Comparison of ENCODE assay signal across 17 mouse cellular contexts in genomic region chr2:118642431-118642830, GRCm38 (mm10). TPM values are rescaled to one million over a fixed set of nuclear protein-coding genes. Genes with fewer than 3 reads are reported as not detected.
A peak's percentile ranks its signal among the peaks of the same experiment; 100 is the strongest.
DNase-seq lines count a peak whose midpoint lies in the region; ATAC-seq and TF ChIP-seq lines count a peak whose summit lies in the region.
"Had no signal": no experiment of that assay in that cellular context is flagged by ENCODE, and none has a peak within 500 bp of the region (broad histone marks: within the 10 kb centered on the region; RNA-seq: fewer than 3 reads in every experiment).

No protein-coding gene starts in this region.

- H3K9ac ChIP-seq in kidney, embryonic 14.5 days (ENCODE audit: low read depth, low read length): no peak overlapping the region
- H3K9ac ChIP-seq in forebrain, embryonic 14.5 days (ENCODE audit: low read length): no peak overlapping the region
- H3K9ac ChIP-seq: kidney, embryonic 15.5 days; liver, embryonic 12.5 days; neural tube, embryonic 13.5 days had no signal

- H3K9me3 ChIP-seq in kidney, embryonic 14.5 days (ENCODE audit: control insufficient read depth, low read length): peaks cover 4% of the 10 kb centered on the region; the same call in 1 of the 2 replicates
- 0 out of 2 replicates have a peak, but pooled peaks cover 2% of the 10 kb centered on the region for H3K9me3 ChIP-seq in forebrain, embryonic 14.5 days (replicated peaks; ENCODE audit: control insufficient read depth, low read length)
- H3K9me3 ChIP-seq in forebrain, embryonic 10.5 days: peaks cover 6% of the 10 kb centered on the region; the same call in 1 of the 2 replicates
- H3K9me3 ChIP-seq: kidney, embryonic 15.5 days; liver, embryonic 12.5 days; neural tube, embryonic 13.5 days had no signal

- H3K4me2 ChIP-seq in kidney, embryonic 14.5 days (replicated peaks; ENCODE audit: low read depth, low read length): no peak overlapping the region
- no peak overlapping the region for H3K4me2 ChIP-seq in forebrain, embryonic 14.5 days (ENCODE audit: low read length)
- H3K4me2 ChIP-seq: kidney, embryonic 15.5 days; liver, embryonic 12.5 days; neural tube, embryonic 13.5 days had no signal

- DNase-seq in spleen, adult 2 months (ENCODE audit: low read depth in 1 of 2, low spot score in 2 of 2): peak; percentile 63 to 64
- no peak for DNase-seq in spleen, postnatal 14 days (ENCODE audit: low spot score in 2 of 2)
- peak; percentile 74 for DNase-seq in splenic B cell, adult 2 months (ENCODE audit: low read depth, low spot score)
- DNase-seq in forebrain, embryonic 14.5 days (ENCODE audit: low spot score): no peak
- DNase-seq in forebrain, embryonic 10.5 days (ENCODE audit: extremely low spot score, low spot score): no peak
- DNase-seq: adrenal gland, postnatal 25 days; cerebellum, postnatal 10 days; heart, postnatal 10 days had no signal

- no peak overlapping the region for H3K4me3 ChIP-seq in spleen, adult 2 months (ENCODE audit: extremely low read depth, insufficient read depth, insufficient read length)
- H3K4me3 ChIP-seq in kidney, embryonic 14.5 days (ENCODE audit: low read length): no peak overlapping the region
- no peak overlapping the region for H3K4me3 ChIP-seq in forebrain, embryonic 14.5 days (ENCODE audit: low read depth, low read length)
- H3K4me3 ChIP-seq in forebrain, embryonic 10.5 days: no peak overlapping the region
- H3K4me3 ChIP-seq: heart, adult 2 months; kidney, embryonic 15.5 days; liver, embryonic 12.5 days; neural tube, embryonic 13.5 days had no signal

- no peak for TF ChIP-seq POLR2A in spleen, adult 2 months (IDR thresholded peaks at IDR 0.05; ENCODE audit: low read depth, low read length)

- 12% methylated on average over 3 of the region's 3 CpGs for WGBS in spleen, adult 2 months
- WGBS in kidney, embryonic 14.5 days: 87% methylated on average over 3 of the region's 3 CpGs
- WGBS in forebrain, embryonic 14.5 days: 86% methylated on average over 3 of the region's 3 CpGs
- 89% methylated on average over 3 of the region's 3 CpGs for WGBS in forebrain, embryonic 10.5 days

- peaks cover 18% of the 10 kb centered on the region; the same call in 1 of the 2 replicates for H3K4me1 ChIP-seq in spleen, adult 2 months (ENCODE audit: control insufficient read depth, insufficient read depth, insufficient read length)
- H3K4me1 ChIP-seq in kidney, embryonic 14.5 days (ENCODE audit: control insufficient read depth, insufficient read depth, low read length): no peaks in the 10 kb centered on the region
- no peaks in the 10 kb centered on the region for H3K4me1 ChIP-seq in forebrain, embryonic 14.5 days (ENCODE audit: control insufficient read depth, insufficient read depth, low read length)
- H3K4me1 ChIP-seq in forebrain, embryonic 10.5 days: no peaks in the 10 kb centered on the region
- H3K4me1 ChIP-seq: kidney, embryonic 15.5 days; neural tube, embryonic 13.5 days had no signal

- ATAC-seq in activated CD4-positive, CD25-positive, alpha-beta regulatory T cell, adult 4 months: peak; percentile 95
- no peak for ATAC-seq in kidney, embryonic 14.5 days (ENCODE audit: low FRiP score, low TSS enrichment)
- no peak for ATAC-seq in forebrain, embryonic 14.5 days
- ATAC-seq: hindbrain, postnatal 0 days; liver, embryonic 12.5 days; midbrain, embryonic 16.5 days had no signal

- peak overlapping the region; percentile 74 for H3K27ac ChIP-seq in spleen, adult 2 months (ENCODE audit: insufficient read depth, low read length)
- no peak overlapping the region for H3K27ac ChIP-seq in kidney, embryonic 14.5 days (ENCODE audit: low read depth, low read length)
- no peak overlapping the region for H3K27ac ChIP-seq in forebrain, embryonic 14.5 days (ENCODE audit: low read depth, low read length)
- no peak overlapping the region for H3K27ac ChIP-seq in forebrain, embryonic 10.5 days
- H3K27ac ChIP-seq: heart, adult 2 months; hindbrain, postnatal 0 days; kidney, embryonic 15.5 days; liver, embryonic 12.5 days; macrophage; neural tube, embryonic 13.5 days had no signal

- no peaks in the 10 kb centered on the region for H3K36me3 ChIP-seq in spleen, adult 2 months (ENCODE audit: control insufficient read depth, insufficient read depth, low read length)
- H3K36me3 ChIP-seq in splenic B cell, adult 2 months (ENCODE audit: control insufficient read depth, insufficient read depth, low read length, poor library complexity, severe bottlenecking): no peaks in the 10 kb centered on the region
- H3K36me3 ChIP-seq in kidney, embryonic 14.5 days (ENCODE audit: control insufficient read depth, insufficient read depth, low read length): peaks cover 70% of the 10 kb centered on the region
- peaks cover 52% of the 10 kb centered on the region for H3K36me3 ChIP-seq in forebrain, embryonic 14.5 days (ENCODE audit: control insufficient read depth, insufficient read depth, low read length)
- H3K36me3 ChIP-seq in forebrain, embryonic 10.5 days (replicated peaks): peaks cover 95% of the 10 kb centered on the region

- no peak for TF ChIP-seq CTCF in spleen, adult 2 months (IDR thresholded peaks at IDR 0.05; ENCODE audit: extremely low read depth, insufficient read depth, insufficient read length, insufficient replicate concordance)

- H3K27me3 ChIP-seq in spleen, adult 2 months (ENCODE audit: control insufficient read depth, insufficient read depth, low read length): no peaks in the 10 kb centered on the region
- no peaks in the 10 kb centered on the region for H3K27me3 ChIP-seq in splenic B cell, adult 2 months (ENCODE audit: control insufficient read depth, insufficient read depth, low read length, poor library complexity, severe bottlenecking)
- no peaks in the 10 kb centered on the region for H3K27me3 ChIP-seq in kidney, embryonic 14.5 days (ENCODE audit: control insufficient read depth, insufficient read depth, low read length)
- no peaks in the 10 kb centered on the region for H3K27me3 ChIP-seq in forebrain, embryonic 14.5 days (replicated peaks; ENCODE audit: control insufficient read depth, insufficient read depth, low read length)
- no peaks in the 10 kb centered on the region for H3K27me3 ChIP-seq in forebrain, embryonic 10.5 days (ENCODE audit: poor library complexity, severe bottlenecking)
- H3K27me3 ChIP-seq: kidney, embryonic 15.5 days; liver, embryonic 12.5 days; neural tube, embryonic 13.5 days had no signal

RNA-seq across cellular contexts. Expression of gene Pak6, which starts 20.7 kb away (rescaled TPM):
- polyA plus RNA-seq in spleen, adult 2 months (2012; rRNA removed): 0.33 and 0.45 TPM in 2 replicates
- polyA plus RNA-seq in activated CD4-positive, CD25-positive, alpha-beta regulatory T cell, adult 4 months (2017; shearing (Covaris generic)): not detected
- polyA plus RNA-seq in kidney, embryonic 14.5 days (2014; fragmentation: Nextera tagmentation; extraction: Ambion mirVana): 0.54 and 0.90 TPM in 2 replicates
- 14.0 and 18.7 TPM in 2 replicates for polyA plus RNA-seq in forebrain, embryonic 14.5 days (2014; fragmentation: Nextera tagmentation; extraction: Ambion mirVana)
- 0.52 and 1.6 TPM in 2 replicates for polyA plus RNA-seq in forebrain, embryonic 10.5 days (2016; fragmentation: Nextera tagmentation; extraction: Ambion mirVana)
- polyA plus RNA-seq: macrophage had no signal

RNA-seq across cellular contexts. Expression of gene Bub1b, which starts 44.4 kb away (rescaled TPM):
- polyA plus RNA-seq in spleen, adult 2 months (2012; rRNA removed): 5.0 and 5.7 TPM in 2 replicates
- 10 to 100 TPM; 11.4 to 18.8 TPM for polyA plus RNA-seq in activated CD4-positive, CD25-positive, alpha-beta regulatory T cell, adult 4 months (2017; shearing (Covaris generic))
- 63.7 and 107 TPM in 2 replicates for polyA plus RNA-seq in kidney, embryonic 14.5 days (2014; fragmentation: Nextera tagmentation; extraction: Ambion mirVana)
- polyA plus RNA-seq in forebrain, embryonic 14.5 days (2014; fragmentation: Nextera tagmentation; extraction: Ambion mirVana): 40.9 and 47.5 TPM in 2 replicates
- polyA plus RNA-seq in forebrain, embryonic 10.5 days (2016; fragmentation: Nextera tagmentation; extraction: Ambion mirVana): 168 and 179 TPM in 2 replicates

Comparison
In these comparisons a context has a peak if more than half of its experiments do, and no peak if none do; other contexts are left out.
1. DNase-seq: peak in spleen, adult 2 months (2 of 2) and splenic B cell, adult 2 months (single experiment); none in spleen, postnatal 14 days (0 of 2), forebrain, embryonic 14.5 days (single experiment) and forebrain, embryonic 10.5 days (single experiment).